Mouse (Mus musculus) kidney, adult 2 months (tissue): ENCODE results near the gene Hoxc8.

Experiments used
- CTCF ChIP-seq: fragments of 200-500 bp; conservative IDR thresholded peaks from 2 replicates; pipeline ENCODE4 v1.5.1; 2011; ENCODE audit warnings: low read depth, mild to moderate bottlenecking, control low read depth, low read length, moderate library complexity, mixed read lengths; ENCODE audit not compliant: insufficient read depth, insufficient read length
- POLR2A ChIP-seq: fragments of 200-500 bp; IDR thresholded peaks from one replicate; pipeline ENCODE4 v1.6.1; 2011; ENCODE audit warnings: low read depth, low read length, control low read depth

DNA sequence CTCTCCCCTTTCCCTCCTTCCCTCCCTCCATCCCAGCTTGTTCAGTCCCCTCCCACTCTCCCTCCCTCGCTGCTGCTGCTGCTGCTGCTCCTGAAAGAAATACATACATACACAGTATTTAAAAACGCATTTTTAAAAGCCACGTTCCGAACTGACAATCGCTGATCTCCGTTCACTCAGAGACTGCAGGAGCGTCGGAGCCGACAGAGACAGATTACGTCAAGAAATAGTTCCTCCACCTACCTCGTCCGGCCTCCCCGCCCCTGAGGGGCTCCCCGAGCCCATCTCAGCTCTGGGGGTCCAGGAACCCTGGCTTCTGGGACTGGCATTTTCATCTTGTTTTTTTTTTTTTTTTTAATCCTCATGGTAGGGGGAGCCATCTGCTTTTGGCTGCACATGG lies 9.5 kb upstream of the Hoxc8 start:
- TF ChIP-seq CTCF (no peak), POLR2A (no peak)
